Mouse (Mus musculus) lung, adult 2 months (tissue): ENCODE measurements around the gene Ankrd65. TPM values are rescaled to one million over a fixed set of nuclear protein-coding genes. Genes with fewer than 3 reads are reported as not detected.
"Not testable (repeated sequence)": the region's sequence is repeated elsewhere in the genome, so short reads cannot be mapped to it uniquely, and the experiment has no call there.

Experiments
- DNase-seq: peaks from one replicate; pipeline ENCODE4 v3.0.0; 2022
- H3K4me1 ChIP-seq: fragments of 200-500 bp; 2 replicates; pipeline ENCODE4 v1.6.1; 2011; ENCODE audit warnings: low read length; ENCODE audit not compliant: control insufficient read depth, insufficient read depth
- H3K4me3 ChIP-seq: fragments of 200-500 bp; replicated peaks from 2 replicates; pipeline ENCODE3; 2011; ENCODE audit warnings: low read depth, mild to moderate bottlenecking, control low read depth, low read length; ENCODE audit errors: extremely low read depth
- CTCF ChIP-seq: fragments of 200-500 bp; IDR thresholded peaks from 2 replicates; pipeline ENCODE4 v1.5.1; 2011; ENCODE audit warnings: mild to moderate bottlenecking, low read length, control low read depth; ENCODE audit not compliant: insufficient read depth
- POLR2A ChIP-seq: fragments of 200-500 bp; IDR thresholded peaks from 2 replicates; pipeline ENCODE4 v1.6.1; 2011; ENCODE audit warnings: low read depth, mild to moderate bottlenecking, control low read depth, low read length, borderline replicate concordance; ENCODE audit errors: extremely low read depth
- WGBS: fragments of 180-500 bp; shearing (Covaris S2); methylation state at CpG from one replicate; pipeline ENCODE4 v1.1.7; 2018; 5-methylcytosine and 5-hydroxymethylcytosine counted together
- polyA plus RNA-seq: library from polyadenylated mRNA; depleted of rRNA; stranded (reverse); fragments of >200 nt; gene quantifications from 2 replicates; pipeline ENCODE4 v1.2.3, GENCODE M21; 2012; rRNA removed

Ankrd65 gene
- 15.7 and 17.3 TPM in 2 replicates for polyA plus RNA-seq

DNA sequence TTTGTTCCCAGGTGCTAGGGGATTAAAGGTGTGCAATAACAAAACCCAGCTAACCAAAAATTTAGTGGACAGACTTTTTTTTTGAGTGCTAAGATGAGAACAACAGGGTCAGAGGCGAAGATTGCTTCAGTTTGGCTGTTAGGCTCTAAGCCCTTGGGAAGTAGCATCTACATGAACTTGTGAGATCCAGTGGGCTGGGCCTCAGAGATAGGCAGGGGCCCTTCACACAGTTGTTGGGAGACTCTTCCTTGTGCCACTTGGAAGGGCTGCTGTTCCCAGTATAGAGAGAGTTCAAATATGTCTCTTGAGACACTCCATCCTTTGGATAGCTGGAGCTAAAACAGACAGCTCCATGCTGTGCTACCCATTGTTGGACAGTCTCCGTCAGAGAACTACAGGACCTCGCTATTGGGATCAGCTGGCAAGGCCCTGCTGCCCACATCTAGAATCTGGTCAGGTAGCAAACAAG is at the start of gene Ankrd65:
TSS of gene Ankrd65 (plus strand) at position 419 of the 469 bp plus-strand sequence.
- TF ChIP-seq POLR2A (no peak), CTCF (no peak)
- H3K4me3 ChIP-seq: no peak within 1 kb of the TSS
- H3K4me1 ChIP-seq: no peaks in the 10 kb centered on the region
- DNase-seq: no peak
- WGBS: 77% methylated on average over 3 of the region's 3 CpGs

DNA sequence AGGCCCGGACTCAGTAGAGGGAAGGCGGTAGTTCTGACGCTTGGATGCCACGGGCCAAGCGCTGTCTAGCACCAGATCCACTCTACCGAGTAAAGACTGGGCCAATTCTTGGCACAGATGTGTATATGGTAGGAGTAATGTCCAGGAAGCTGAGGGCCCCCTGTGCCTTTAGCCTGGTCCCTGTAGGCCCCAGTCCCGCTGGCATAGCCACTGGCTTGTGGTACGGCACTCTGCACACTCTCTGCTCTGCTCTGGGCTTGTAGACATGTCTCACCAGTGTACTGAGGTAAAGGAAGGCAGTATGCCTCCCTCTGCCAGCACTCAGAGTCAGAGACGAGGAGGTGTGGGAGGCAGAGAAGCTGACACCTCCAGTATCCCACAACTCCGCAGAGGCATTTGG is 49.6 kb upstream of the Ankrd65 start:
- H3K4me1 ChIP-seq, DNase-seq, H3K4me3 ChIP-seq: not testable (repeated sequence)
- 86% methylated on average over 10 of the region's 10 CpGs for WGBS

DNA sequence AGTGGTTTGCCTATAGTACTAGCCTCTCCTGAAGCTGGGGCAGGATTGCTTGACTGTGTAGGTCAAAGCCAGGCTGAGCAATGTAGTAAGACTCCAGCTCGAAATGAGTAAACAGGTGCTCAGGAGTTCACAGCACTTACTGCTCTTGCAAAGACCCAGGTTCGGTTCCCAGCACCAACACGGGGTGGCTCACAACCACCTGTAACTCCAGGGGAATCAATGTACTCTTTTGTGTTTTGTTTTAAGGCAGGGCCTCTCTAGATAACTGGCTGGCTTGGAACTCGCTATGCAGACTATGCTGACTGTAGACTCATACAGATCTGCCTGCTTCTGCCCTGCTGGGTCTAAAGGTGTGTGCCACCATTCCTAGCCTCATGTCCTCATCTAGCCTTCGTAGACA is 47.6 kb upstream of the Ankrd65 start:
- DNase-seq: no peak
- no peaks in the 10 kb centered on the region for H3K4me1 ChIP-seq
- TF ChIP-seq CTCF (no peak), POLR2A (no peak)
- H3K4me3 ChIP-seq: no peak overlapping the region
- 88% methylated on average over 5 of the region's 5 CpGs for WGBS

DNA sequence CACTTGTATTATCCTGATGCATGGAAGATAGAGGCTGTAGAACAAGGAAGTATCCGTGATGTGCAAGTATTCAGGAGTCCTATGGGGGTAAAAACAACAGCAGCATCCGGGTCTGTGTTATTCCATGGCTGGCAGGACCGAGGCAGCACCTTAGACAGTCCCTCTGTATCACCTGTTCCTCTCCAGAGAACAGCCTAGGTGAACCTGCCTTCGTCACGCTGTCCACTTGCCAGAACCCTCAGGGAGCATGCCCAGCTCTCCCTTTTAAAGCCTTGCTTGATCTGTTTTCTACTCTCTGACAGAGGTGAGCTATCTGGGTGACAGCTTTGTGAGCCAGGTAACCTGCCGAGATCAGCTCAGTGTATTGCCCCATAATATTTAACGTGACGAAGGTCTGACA is 45.8 kb upstream of the Ankrd65 start:
- Histone ChIP-seq H3K4me3 (no peak overlapping the region), H3K4me1 (no peaks in the 10 kb centered on the region)
- DNase-seq: no peak
- WGBS: 95% methylated on average over 8 of the region's 8 CpGs
- TF ChIP-seq CTCF (no peak), POLR2A (no peak)

DNA sequence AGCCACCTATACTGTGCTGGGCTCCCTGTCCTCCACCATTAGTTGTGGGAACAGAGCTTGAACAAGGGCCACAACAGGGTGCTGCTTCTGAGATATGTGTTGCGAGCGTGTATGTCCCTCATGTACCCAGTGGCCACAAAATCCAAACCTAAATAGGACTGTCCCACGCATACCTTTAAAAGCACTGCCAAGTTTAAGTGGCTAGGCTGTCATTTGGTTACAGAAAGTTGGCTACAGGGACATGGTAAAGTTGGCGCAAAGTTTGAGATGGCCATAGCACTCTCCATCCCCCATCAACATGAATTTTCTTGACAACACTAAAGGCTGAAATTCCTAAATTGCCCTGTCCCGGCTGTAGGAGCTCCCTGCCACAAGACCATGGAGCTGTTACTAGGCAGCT is 45.1 kb upstream of the Ankrd65 start:
- no peaks in the 10 kb centered on the region for H3K4me1 ChIP-seq
- H3K4me3 ChIP-seq: no peak overlapping the region
- 90% methylated on average over 5 of the region's 5 CpGs for WGBS
- no peak for DNase-seq
- TF ChIP-seq CTCF: no peak
- TF ChIP-seq POLR2A: no peak

DNA sequence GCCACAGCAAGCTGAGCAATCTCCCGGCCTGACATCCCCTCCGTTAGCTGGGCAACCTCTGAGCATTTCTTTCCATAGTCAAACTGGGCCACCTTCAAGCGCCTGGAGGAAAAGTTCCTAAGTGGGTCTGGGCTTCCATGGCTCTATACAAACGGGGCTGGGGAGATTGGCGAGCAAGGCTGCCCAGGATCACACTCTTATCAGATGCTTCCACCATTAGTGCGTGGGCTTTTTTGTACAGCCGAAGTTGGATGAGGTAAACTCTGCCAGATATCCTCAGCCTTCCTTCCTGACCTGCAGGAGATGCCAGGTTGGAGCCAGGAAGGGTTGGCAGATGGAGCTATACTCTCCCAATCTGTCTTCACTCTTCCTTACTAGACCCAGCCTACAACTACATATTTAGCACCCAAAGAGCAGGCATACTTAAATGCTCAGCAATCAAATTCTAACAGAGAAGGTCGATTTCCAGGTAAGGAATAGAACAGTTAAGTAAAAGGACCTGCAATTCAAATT is 44.1 kb upstream of the Ankrd65 start:
- Histone ChIP-seq H3K4me3 (no peak overlapping the region), H3K4me1 (no peaks in the 10 kb centered on the region)
- DNase-seq: no peak
- no peak for TF ChIP-seq POLR2A
- TF ChIP-seq CTCF: no peak
- 80% methylated on average over 8 of the region's 8 CpGs for WGBS

DNA sequence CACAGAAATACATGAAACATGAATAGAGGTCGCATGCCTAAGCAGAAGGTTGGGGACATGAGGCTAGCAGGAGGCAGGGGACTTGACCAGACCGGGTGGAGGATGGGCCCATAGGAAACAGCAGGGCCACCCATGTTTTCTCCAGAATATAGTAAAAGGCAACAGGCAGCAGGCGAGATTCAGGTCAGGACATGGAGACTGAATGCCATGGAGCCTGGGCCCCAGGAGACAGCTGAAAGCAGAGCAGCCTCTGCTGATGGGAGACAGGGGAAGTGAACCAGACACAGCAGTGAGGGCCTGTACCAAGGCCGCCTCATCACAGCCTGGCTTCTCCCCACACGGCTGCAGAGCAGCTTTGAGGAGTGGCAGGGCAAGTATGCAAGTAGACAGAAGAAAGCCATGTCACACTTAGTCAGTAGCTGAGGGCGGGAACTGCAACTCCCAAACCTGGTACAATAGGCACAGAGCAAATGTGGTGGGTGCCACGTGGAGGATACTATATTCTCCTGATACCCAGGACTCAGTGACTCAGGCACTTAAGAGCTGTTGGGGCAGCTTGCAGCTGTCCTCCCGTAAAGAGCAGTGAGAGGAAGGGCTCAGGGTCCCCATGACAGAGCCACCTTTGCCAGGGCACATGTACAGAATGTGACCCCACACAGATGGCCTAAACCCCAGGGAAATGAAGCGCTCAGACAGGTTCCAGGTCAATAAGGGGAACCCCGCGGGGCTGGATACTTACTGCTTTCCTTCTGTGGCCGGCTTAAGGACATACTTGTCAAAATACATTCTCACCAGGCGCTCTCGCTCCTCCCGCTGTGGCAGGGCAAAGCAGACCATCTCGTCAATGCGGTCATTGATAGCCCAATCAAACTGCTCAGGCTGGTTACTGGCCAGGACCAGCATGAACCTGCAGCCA is 43.4 kb upstream of the Ankrd65 start:
- Histone ChIP-seq H3K4me1 (no peaks in the 10 kb centered on the region), H3K4me3 (no peak overlapping the region)
- WGBS: 90% methylated on average over 17 of the region's 17 CpGs
- no peak for DNase-seq
- TF ChIP-seq POLR2A (no peak), CTCF (no peak)

DNA sequence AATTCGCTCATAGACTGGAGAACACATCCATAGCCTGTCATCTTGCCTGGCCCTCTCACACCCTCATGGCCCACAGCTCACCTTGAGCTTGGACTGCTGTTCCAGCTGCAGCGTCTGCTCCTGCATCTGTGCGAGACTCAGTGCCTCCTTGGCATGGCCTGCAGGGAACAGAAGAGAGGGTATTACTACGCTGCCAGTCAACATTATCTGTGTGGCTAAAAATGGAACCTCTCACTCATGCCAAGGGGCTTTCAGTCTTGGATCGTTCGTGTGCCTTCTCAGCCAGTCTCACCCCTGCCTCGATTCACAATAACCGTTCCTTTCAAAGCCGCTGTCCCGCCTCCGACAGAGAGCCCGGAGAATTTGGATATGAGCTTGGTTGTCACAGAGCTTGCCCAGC is 33.2 kb upstream of the Ankrd65 start:
- DNase-seq: no peak
- TF ChIP-seq CTCF: no peak
- no peak for TF ChIP-seq POLR2A
- Histone ChIP-seq H3K4me1 (peaks cover 9% of the 10 kb centered on the region), H3K4me3 (no peak overlapping the region)
- WGBS: 88% methylated on average over 12 of the region's 12 CpGs

DNA sequence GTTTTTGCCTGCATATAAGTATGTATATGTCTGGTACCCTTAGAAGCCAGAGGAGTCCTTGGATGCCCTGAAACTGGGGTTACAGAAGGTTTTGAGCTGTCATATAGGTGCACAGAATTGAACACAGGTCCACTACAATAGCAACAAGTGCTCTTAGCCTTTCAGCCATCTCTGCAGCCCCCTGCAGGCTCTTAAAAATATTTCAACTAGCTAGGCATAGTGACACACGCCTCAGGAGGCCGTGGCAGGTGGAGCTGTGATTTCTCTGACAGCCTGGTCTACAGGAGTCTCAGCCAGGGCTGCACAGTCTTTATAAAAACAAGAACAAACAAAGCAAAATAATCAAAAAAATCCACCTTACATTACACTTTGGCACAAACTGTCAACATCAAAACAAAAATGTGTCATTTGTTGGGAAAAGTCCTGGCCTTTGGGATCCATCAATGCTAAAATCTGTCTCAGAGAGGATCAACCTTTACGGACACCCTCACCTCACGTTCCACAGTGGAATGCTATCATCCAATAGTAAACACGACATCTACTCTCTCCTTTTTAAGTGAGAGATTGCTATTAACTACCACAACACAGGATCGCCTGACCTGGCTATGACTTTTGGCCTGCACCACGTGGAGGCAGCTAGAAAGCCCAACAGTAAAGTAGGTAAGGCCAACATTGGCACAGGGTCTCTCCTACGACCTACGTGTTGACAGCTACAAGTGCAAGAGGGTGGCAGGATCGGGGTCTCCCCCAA is 30.2 kb upstream of the Ankrd65 start:
- Histone ChIP-seq H3K4me1 (peaks cover 9% of the 10 kb centered on the region), H3K4me3 (peak overlapping the region; percentile 84)
- 3% methylated on average over 10 of the region's 10 CpGs for WGBS
- TF ChIP-seq CTCF: no peak
- no peak for TF ChIP-seq POLR2A
- DNase-seq: no peak
